Mouse (Mus musculus) hindbrain, embryonic 10.5 days (tissue): ENCODE data around the gene Pigt. TPM values are rescaled to one million over a fixed set of nuclear protein-coding genes. Genes with fewer than 3 reads are reported as not detected.

Source experiments
- DNase-seq: peaks from one replicate; pipeline ENCODE4 v3.0.0-alpha.2; 2017; ENCODE audit warnings: low spot score
- H3K27ac ChIP-seq: fragments of 300-500 bp; sonication (generic); 2 replicates; pipeline ENCODE4 v1.5.1; 2016; ENCODE audit warnings: mild to moderate bottlenecking, moderate library complexity
- H3K27me3 ChIP-seq: fragments of 300-500 bp; sonication (generic); 2 replicates; pipeline ENCODE4 v1.6.1; 2016; ENCODE audit warnings: mild to moderate bottlenecking; ENCODE audit not compliant: poor library complexity, insufficient read depth, severe bottlenecking
- H3K36me3 ChIP-seq: fragments of 300-500 bp; sonication (generic); 2 replicates; pipeline ENCODE4 v1.6.1; 2016; ENCODE audit warnings: mild to moderate bottlenecking, moderate library complexity
- H3K4me1 ChIP-seq: fragments of 300-500 bp; sonication (generic); replicated peaks from 2 replicates; pipeline ENCODE4 v1.6.1; 2016; ENCODE audit warnings: mild to moderate bottlenecking
- H3K4me3 ChIP-seq: fragments of 300-500 bp; sonication (generic); 2 replicates; pipeline ENCODE4 v1.5.1; 2016; ENCODE audit warnings: mild to moderate bottlenecking, moderate library complexity
- H3K9me3 ChIP-seq: fragments of 300-500 bp; sonication (generic); 2 replicates; pipeline ENCODE4 v1.6.1; 2016; ENCODE audit warnings: mild to moderate bottlenecking, moderate library complexity
- WGBS: fragments of 180-500 bp; shearing (Covaris S2); methylation state at CpG from one replicate; pipeline ENCODE4 v1.1.7; 2016; 5-methylcytosine and 5-hydroxymethylcytosine counted together
- polyA plus RNA-seq: library from polyadenylated mRNA; unstranded; fragments of >200 nt; fragmentation: Nextera tagmentation; extraction: Ambion mirVana; gene quantifications from 2 replicates; pipeline ENCODE4 v1.2.1, GENCODE M21; 2016

The Pigt gene
- polyA plus RNA-seq, 1 experiment from 2014 or later = 48.8 TPM

DNA sequence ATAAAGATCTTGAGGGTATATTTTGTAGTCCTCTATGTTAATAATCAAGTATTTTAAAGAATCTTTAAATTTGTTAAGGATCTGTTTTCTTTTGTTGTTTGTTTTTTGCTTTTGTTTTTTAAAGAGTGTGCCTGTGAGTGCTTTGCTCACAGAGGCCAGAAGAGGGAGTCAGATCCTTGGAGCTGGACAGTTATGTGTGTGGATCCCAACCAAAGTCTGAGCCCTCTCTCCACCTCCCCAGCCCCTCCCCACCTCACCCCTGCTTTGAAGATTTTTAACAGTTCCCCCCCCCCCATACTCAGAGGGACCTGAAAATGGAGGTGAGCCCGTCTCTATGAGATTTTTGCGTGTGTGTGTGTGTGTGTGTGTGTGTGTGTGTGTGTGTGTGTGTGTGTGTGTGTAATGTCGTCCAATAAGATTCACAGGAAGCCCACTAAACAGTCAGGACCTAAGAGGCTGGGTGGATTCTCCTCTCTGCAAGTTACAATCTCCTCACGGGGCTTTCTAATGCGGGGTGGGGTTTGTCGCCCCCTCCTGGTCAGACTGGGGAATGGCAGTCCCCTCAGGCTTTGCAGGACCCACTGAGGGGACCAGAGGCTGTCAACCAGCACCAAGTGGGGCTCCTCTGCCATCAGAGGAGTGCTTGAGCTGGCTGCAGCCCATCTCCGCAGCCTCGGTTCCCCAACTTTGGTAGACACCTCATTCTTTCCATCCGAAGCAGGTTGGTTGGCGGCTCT, 20.3 kb downstream of the Pigt start:
- 32% methylated on average over 10 of the region's 10 CpGs for WGBS
- Histone ChIP-seq H3K4me3 (no peak overlapping the region), H3K9me3 (no peaks in the 10 kb centered on the region), H3K36me3 (no peaks in the 10 kb centered on the region), H3K27ac (no peak overlapping the region), H3K4me1 (peaks cover 5% of the 10 kb centered on the region), H3K27me3 (peaks cover 9% of the 10 kb centered on the region; the same call in 1 of the 2 replicates)
- DNase-seq = peak; percentile 63

DNA sequence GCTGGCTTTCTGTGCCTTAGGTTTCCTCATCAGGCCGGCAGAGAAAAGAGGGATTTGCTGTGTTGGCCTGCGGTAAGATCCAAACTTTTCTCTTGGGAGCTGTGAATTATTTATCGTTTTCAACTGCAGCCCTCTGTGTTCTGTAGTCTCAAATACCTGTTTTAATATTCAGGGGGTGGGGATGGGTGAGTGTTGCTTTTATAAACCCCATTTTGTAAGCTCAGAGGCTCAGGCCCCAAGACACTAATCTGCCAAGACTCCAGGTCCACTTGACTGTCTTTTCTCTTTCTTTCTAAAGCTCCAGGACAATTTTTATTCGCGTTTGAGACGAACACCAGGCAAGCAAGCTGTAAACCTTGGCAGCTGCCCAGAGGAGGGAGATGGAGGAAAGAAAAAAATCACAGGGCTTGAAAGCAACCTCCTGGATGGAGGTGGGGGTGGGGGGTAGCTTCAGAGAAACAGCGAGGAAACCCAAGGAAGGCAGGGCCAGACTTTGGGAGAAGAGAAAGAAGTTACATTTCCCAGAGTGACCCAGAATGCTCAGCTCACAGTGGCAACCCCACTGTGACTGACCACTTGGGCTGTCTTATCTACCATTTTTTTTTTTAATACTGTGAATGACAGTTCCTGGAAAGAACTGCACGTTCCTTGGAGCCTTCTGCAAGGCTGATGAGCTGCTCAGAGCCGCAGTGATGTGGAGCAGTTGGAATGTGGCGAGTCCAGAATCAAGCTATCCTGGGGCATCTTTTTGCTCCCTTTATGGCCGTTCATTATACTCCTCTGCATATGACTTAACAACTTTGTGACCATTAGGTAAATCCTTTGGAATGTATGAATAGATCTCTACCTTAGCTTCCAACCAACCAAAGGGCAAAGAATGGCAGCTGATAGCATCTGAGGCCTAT, 21.2 kb downstream of the Pigt start:
- no peak overlapping the region for H3K4me3 ChIP-seq

DNA sequence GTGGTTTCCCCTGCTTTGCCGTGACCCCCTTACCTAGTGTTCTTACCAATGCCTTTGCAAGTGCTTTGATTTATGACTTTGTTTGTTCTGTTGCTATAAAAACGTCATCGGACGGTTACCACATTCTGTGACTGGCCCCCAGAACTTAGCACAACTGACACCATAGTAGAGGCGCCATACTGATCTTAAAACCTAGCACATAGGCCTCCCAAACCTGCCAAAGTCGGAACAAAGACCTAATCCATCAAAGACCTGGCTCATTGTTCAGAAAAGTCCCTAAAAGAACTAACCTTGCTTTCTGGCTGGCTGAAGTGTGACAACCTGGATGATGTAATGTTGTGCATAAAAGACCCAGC, 21.8 kb downstream of the Pigt start:
- no peaks in the 10 kb centered on the region for H3K36me3 ChIP-seq
- H3K4me1 ChIP-seq = peaks cover 5% of the 10 kb centered on the region
- WGBS = 84% methylated on average over 6 of the region's 6 CpGs
- H3K27me3 ChIP-seq = peaks cover 15% of the 10 kb centered on the region; the same call in 1 of the 2 replicates
- H3K4me3 ChIP-seq = no peak overlapping the region
- H3K27ac ChIP-seq = no peak overlapping the region
- no peaks in the 10 kb centered on the region for H3K9me3 ChIP-seq
- no peak for DNase-seq

More for the DNA sequence above, 21.2 kb downstream of the Pigt start:
- 70% methylated on average over 11 of the region's 11 CpGs for WGBS
- Histone ChIP-seq H3K4me1 (peaks cover 5% of the 10 kb centered on the region), H3K27me3 (peaks cover 15% of the 10 kb centered on the region; the same call in 1 of the 2 replicates), H3K9me3 (no peaks in the 10 kb centered on the region), H3K27ac (no peak overlapping the region), H3K36me3 (no peaks in the 10 kb centered on the region)
- no peak for DNase-seq

DNA sequence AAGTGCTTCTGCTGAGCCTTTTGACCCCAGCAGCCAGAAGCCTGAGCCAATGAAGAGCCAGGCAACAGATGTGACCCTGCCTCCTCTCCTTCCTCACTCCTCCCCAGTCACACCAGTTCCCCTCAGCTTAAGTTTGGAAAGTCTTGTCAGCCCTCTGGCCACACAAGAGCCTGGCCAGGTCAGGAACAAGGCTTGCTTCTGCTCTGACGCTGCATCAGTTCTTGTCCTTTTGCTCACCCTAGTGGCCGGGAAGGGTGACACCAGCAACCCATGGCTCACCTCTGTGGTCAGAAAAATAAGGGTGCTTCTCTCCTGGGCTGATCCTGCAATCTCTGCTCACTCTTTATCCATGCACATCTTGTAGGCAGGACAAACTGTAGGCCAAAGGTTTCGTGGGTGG, 23.5 kb downstream of the Pigt start:
- Histone ChIP-seq H3K9me3 (0 out of 2 replicates have a peak, but pooled peaks cover 4% of the 10 kb centered on the region), H3K4me3 (no peak overlapping the region), H3K36me3 (no peaks in the 10 kb centered on the region), H3K27ac (no peak overlapping the region), H3K4me1 (peaks cover 5% of the 10 kb centered on the region), H3K27me3 (peaks cover 15% of the 10 kb centered on the region; the same call in 1 of the 2 replicates)
- DNase-seq = peak; percentile 50
- 16% methylated on average over 3 of the region's 3 CpGs for WGBS

DNA sequence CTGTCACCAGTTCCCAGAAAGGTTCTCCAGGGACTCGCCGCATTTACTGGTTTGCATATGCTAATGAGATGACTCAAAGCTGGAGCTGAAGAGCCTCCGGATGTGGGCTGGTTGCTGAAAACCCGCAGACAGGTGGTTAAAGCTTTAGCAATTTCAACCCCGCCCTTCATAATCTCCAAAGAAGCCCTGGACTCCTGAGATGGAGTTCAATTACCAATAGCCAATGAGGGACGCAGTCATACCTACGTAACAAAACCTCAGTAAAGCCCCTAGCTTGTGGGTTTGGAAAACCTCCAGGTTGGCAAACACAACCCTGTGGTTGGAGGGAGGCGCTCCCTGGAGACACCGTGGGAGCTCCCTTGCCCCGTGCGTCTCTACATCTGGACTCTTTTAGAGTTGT, 24.5 kb downstream of the Pigt start:
- 18% methylated on average over 11 of the region's 11 CpGs for WGBS
- Histone ChIP-seq H3K9me3 (peaks cover 10% of the 10 kb centered on the region), H3K36me3 (no peaks in the 10 kb centered on the region), H3K27ac (no peak overlapping the region), H3K4me3 (no peak overlapping the region), H3K27me3 (peaks cover 15% of the 10 kb centered on the region; the same call in 1 of the 2 replicates), H3K4me1 (peaks cover 5% of the 10 kb centered on the region)
- DNase-seq = no peak

DNA sequence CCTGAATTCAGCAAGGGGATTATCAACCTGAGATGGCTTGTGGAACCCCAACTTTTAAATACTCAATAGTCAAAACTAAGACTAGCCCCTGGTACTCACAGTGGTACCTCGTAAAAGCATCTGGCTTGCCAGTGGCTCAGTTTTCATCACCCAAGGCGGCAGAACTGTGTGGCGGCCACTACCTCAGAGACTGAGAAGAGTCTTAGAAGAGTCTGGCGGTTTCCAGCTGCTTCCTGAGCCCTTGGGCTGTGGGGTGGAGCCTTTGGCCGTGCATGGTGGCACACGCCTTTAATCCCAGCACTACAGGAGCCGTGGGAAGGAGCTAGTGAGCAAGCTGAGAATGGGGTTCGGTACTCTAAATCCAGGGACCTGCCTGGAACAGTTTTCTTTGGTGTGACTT, 25.0 kb downstream of the Pigt start:
- no peak overlapping the region for H3K4me3 ChIP-seq
- peaks cover 13% of the 10 kb centered on the region for H3K9me3 ChIP-seq
- no peak overlapping the region for H3K27ac ChIP-seq
- DNase-seq = no peak
- H3K27me3 ChIP-seq = peaks cover 15% of the 10 kb centered on the region; the same call in 1 of the 2 replicates
- peaks cover 5% of the 10 kb centered on the region for H3K4me1 ChIP-seq
- WGBS = 31% methylated on average over 8 of the region's 8 CpGs
- H3K36me3 ChIP-seq = no peaks in the 10 kb centered on the region

DNA sequence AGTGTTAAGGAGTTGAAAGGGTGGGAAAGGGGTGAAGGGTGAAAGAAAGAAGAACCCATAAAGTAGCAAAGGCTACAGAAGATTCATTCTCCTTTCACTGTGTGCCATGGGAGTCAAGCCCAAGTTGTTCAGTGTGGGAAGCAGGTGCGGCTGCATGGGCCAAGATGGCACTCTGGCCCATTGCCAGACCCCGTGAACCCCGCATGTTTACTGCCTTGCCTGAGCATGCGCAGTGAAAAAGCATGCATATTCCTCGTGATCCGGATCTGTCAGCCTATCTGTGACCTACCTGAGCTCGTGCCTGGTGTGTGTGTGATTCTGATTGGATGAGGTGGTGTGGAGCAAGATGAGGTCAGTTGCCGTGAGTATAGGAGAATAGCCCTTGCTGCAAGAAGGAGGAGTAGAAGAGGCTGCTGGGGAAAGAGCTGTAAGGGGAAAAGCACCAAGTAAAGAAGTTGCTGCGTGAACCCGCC, 26.0 kb downstream of the Pigt start:
- H3K36me3 ChIP-seq = no peaks in the 10 kb centered on the region
- H3K27me3 ChIP-seq = peaks cover 15% of the 10 kb centered on the region; the same call in 1 of the 2 replicates
- peaks cover 5% of the 10 kb centered on the region for H3K4me1 ChIP-seq
- H3K27ac ChIP-seq = no peak overlapping the region
- peaks cover 13% of the 10 kb centered on the region for H3K9me3 ChIP-seq
- DNase-seq = no peak
- WGBS = 87% methylated on average over 10 of the region's 10 CpGs
- H3K4me3 ChIP-seq = no peak overlapping the region

DNA sequence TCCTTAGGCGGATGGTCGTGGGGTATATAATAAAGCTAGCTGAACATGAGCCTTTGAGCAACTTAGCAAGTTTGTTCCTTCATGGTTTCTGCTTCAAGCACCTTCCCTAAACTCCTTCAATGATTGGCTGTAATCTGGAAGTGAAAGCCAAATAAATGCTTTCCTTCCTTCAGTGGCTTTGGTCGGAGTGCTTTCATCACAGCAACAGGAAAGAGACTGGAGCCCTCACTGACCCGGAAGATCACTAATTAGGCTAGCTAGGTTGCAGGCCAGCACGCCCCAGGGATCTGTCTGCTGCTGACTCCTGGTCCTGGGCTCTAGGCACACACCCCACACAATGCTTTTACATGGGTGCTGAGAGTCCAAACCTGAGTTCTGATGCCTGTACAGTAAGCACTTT, 31.2 kb downstream of the Pigt start:
- WGBS = 72% methylated on average over 5 of the region's 5 CpGs
- Histone ChIP-seq H3K9me3 (peaks cover 13% of the 10 kb centered on the region), H3K27ac (no peak overlapping the region), H3K4me3 (no peak overlapping the region), H3K36me3 (no peaks in the 10 kb centered on the region), H3K4me1 (no peaks in the 10 kb centered on the region), H3K27me3 (no peaks in the 10 kb centered on the region)
- DNase-seq = no peak

DNA sequence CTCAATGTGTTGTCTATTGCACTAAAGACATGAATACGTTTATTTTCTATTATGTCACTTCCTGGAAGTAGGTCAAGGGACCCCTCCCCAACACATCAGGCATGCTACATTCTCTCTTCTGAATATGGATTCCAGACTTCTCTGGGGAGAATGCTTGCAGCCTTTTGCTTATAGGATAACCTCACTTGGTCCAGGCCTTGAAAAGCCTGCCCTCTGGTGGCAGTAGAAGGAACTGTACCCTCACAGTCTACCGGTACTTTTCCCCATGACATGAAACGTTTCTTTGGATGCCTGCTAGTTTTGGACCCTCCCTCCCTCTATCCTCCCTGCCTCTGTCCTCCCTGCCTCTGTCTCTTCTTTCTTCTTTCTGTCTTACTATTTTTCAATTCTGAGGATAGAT, 33.8 kb downstream of the Pigt start:
- Histone ChIP-seq H3K27me3 (no peaks in the 10 kb centered on the region), H3K9me3 (peaks cover 10% of the 10 kb centered on the region), H3K27ac (no peak overlapping the region), H3K4me3 (no peak overlapping the region), H3K4me1 (no peaks in the 10 kb centered on the region), H3K36me3 (no peaks in the 10 kb centered on the region)
- DNase-seq = peak; percentile 72
- 7% methylated on average over 3 of the region's 3 CpGs for WGBS

DNA sequence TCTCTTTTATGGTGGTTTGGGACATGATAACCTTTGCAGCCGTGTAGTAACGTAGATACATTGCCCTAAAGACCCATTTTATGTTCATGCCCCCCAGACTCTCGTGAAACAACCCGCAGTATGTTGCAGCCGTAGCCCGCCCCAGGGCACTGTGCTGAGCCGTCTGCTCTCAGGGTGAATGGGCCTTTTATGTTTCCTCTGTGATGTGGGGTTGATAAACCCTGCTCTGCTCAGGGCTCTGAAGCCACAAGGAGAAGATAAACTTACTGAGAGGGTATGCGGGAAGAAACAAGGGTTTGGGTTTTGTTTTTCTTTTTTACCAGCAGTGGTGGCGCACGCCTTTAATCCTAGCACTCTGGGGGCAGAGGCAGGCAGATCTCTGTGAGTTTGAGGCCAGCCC, 37.0 kb downstream of the Pigt start:
- no peak overlapping the region for H3K27ac ChIP-seq

DNA sequence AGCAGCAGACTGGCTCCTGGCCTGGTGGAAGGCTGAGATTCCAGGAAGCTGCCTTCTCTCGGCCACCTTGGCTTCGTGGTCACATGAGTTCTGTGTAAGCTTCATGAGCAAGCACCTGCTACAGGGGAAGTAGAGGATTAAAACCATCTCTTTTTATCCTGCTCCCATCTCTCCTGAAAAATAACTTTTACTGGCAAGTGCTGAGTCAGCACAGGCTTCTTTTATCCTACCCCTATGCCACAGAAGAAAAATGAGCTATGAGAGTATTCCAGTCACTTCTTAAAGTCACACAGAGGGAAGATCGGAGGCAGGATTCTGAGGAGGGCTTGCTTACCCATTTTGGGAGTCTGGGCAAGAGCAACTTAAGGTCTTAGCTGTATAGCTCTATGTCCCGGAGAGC, 39.7 kb downstream of the Pigt start:
- Histone ChIP-seq H3K27ac (no peak overlapping the region), H3K4me1 (no peaks in the 10 kb centered on the region; the same call in 1 of the 2 replicates), H3K27me3 (no peaks in the 10 kb centered on the region), H3K9me3 (no peaks in the 10 kb centered on the region), H3K4me3 (no peak overlapping the region), H3K36me3 (no peaks in the 10 kb centered on the region)
- DNase-seq = no peak
- WGBS = 86% methylated on average over 4 of the region's 4 CpGs

More for the DNA sequence above, 37.0 kb downstream of the Pigt start:
- no peaks in the 10 kb centered on the region for H3K4me1 ChIP-seq
- H3K36me3 ChIP-seq = no peaks in the 10 kb centered on the region
- 83% methylated on average over 10 of the region's 10 CpGs for WGBS
- no peaks in the 10 kb centered on the region for H3K9me3 ChIP-seq
- H3K4me3 ChIP-seq = no peak overlapping the region
- H3K27me3 ChIP-seq = no peaks in the 10 kb centered on the region
- no peak for DNase-seq

DNA sequence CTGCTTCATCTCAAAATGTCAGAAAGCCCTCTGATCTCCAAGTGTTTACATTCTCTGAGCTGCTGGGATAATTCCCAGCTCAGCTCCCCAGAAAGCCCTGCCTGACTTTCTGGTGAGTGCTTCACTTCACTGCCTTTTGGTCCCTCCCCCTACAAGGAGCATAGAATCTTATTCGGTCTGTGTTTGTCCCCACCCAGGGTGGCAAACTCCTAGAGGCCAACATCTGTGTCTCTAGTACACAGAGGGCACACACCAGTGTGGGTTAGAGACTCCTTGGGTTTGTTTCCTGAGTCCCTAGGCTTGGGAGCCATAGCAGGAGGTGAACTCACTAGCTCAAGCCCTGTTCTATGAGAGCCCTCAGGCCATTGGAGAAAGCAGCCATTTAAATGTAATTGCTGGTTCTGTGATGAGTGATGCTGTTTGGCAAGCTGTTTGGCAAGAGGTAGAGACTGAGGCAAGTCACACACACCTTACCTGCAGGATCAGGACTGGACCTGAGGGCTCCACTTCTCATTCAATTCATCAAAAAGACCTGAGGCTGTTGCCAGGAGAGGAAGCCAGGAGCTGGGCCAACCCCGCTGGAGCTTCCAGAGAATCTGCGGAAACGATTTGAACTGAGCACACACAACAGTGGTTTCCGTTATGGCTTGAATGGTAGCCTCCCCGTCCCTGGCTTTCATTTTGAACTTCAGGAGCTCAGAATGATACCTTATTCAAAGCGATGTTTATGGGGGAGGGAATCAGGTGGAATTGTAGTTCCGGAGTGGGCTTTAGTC, 43.5 kb downstream of the Pigt start:
- DNase-seq = no peak
- H3K9me3 ChIP-seq = no peaks in the 10 kb centered on the region
- H3K27me3 ChIP-seq = no peaks in the 10 kb centered on the region
- H3K4me1 ChIP-seq = no peaks in the 10 kb centered on the region; the same call in 1 of the 2 replicates
- H3K4me3 ChIP-seq = no peak overlapping the region
- 49% methylated on average over 8 of the region's 8 CpGs for WGBS
- no peak overlapping the region for H3K27ac ChIP-seq
- H3K36me3 ChIP-seq = no peaks in the 10 kb centered on the region
